Mouse (Mus musculus) ES-E14 (cell line): Measurements from ENCODE around the gene Ahcyl2.

Experiments used
- CHD2 ChIP-seq: IDR thresholded peaks from 2 replicates; pipeline ENCODE4 v1.6.1; 2014; ENCODE audit warnings: mild to moderate bottlenecking, low read depth, low read length, inconsistent platforms
- HCFC1 ChIP-seq: IDR thresholded peaks from 2 replicates; pipeline ENCODE4 v1.6.1; 2012; ENCODE audit warnings: low read length, inconsistent platforms, borderline replicate concordance; ENCODE audit not compliant: insufficient read depth
- MAFK ChIP-seq: IDR thresholded peaks from 2 replicates; pipeline ENCODE4 v1.6.1; 2014; ENCODE audit warnings: mild to moderate bottlenecking, low read depth, low read length, inconsistent platforms; ENCODE audit not compliant: insufficient read depth

- TF ChIP-seq HCFC1 (no peak), CHD2 (no peak), MAFK (no peak)
These were observed 45.9 kb upstream of the Ahcyl2 start for GRCm38 (mm10) chr6:29721890-29722289.
